ENCODE assay signal across 22 mouse cellular contexts in the genomic region with DNA sequence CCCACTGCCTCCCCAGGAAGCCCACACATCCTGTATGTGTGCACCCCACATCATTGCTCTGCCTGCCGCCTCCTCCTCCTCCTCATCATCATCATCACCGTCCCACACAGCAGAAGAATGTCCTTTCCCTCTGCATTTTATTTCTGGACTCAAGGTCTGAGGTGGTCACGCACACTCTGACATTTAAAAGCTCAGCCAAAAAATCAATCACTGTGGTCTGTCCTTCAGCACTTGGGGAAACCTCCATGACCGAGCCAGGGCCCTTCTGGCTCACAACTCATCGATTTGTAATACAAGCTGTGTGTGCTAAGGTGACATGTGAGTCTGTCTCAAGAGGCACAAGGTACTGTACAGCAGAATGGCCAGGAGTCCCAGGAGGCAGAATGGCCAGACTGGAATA. TPM values are rescaled to one million over a fixed set of nuclear protein-coding genes. Genes with fewer than 3 reads are reported as not detected.
DNase-seq lines count a peak whose midpoint lies in the region; ATAC-seq and TF ChIP-seq lines count a peak whose summit lies in the region.
"Had no signal": no experiment of that assay in that cellular context is flagged by ENCODE, and none has a peak within 500 bp of the region (broad histone marks: within the 10 kb centered on the region; RNA-seq: fewer than 3 reads in every experiment).

No protein-coding gene starts in this region.

- no peaks in the 10 kb centered on the region for H3K9me3 ChIP-seq in hindbrain, embryonic 10.5 days
- no peaks in the 10 kb centered on the region for H3K9me3 ChIP-seq in hindbrain, embryonic 14.5 days (ENCODE audit: control insufficient read depth, low read length)
- H3K9me3 ChIP-seq: embryonic facial prominence, embryonic 10.5 days; forebrain, embryonic 13.5 days; G1E; heart, embryonic 13.5 days; hindbrain, embryonic 12.5 days had no signal

- no peaks in the 10 kb centered on the region for H3K36me3 ChIP-seq in hindbrain, embryonic 10.5 days
- no peaks in the 10 kb centered on the region for H3K36me3 ChIP-seq in hindbrain, embryonic 14.5 days (replicated peaks; ENCODE audit: control insufficient read depth, insufficient read depth)
- H3K36me3 ChIP-seq in thymus, adult 2 months (ENCODE audit: control insufficient read depth, insufficient read depth, low read length) = no peaks in the 10 kb centered on the region
- H3K36me3 ChIP-seq: embryonic facial prominence, embryonic 10.5 days; G1E; heart, embryonic 13.5 days; hindbrain, embryonic 12.5 days had no signal

- no peak for TF ChIP-seq CTCF in thymus, adult 2 months (IDR thresholded peaks at IDR 0.05; ENCODE audit: borderline replicate concordance, control insufficient read depth, extremely low read depth, insufficient read depth, low read length, poor library complexity)

- H3K27ac ChIP-seq in hindbrain, embryonic 10.5 days = peak overlapping the region; percentile 42; the same call in 1 of the 2 replicates
- no peak overlapping the region for H3K27ac ChIP-seq in hindbrain, embryonic 14.5 days
- no peak overlapping the region for H3K27ac ChIP-seq in thymus, adult 2 months (ENCODE audit: control insufficient read depth, insufficient read depth, low read length)
- H3K27ac ChIP-seq: embryonic facial prominence, embryonic 10.5 days; forebrain, embryonic 13.5 days; heart, embryonic 13.5 days; hindbrain, embryonic 12.5 days; hindbrain, postnatal 0 days had no signal

- H3K9ac ChIP-seq in hindbrain, embryonic 14.5 days = no peak overlapping the region
- H3K9ac ChIP-seq: forebrain, embryonic 13.5 days; forebrain, postnatal 0 days; heart, embryonic 13.5 days; hindbrain, embryonic 12.5 days had no signal

- no peak for DNase-seq in hindbrain, embryonic 10.5 days (ENCODE audit: low spot score)
- no peak for DNase-seq in hindbrain, embryonic 14.5 days (ENCODE audit: low spot score)
- peak; percentile 21 for DNase-seq in thymus, adult 2 months
- DNase-seq in thymus, postnatal 0 days (ENCODE audit: low spot score) = no peak
- DNase-seq in adrenal gland, adult 8-10 months = peak; percentile 85
- peak; percentile 69 to 82 for DNase-seq in adrenal gland, postnatal 36 days
- no peak for DNase-seq in cerebellum, adult 11 months
- DNase-seq in spleen, postnatal 14 days (ENCODE audit: low spot score in 2 of 2) = no peak
- DNase-seq: B cell, adult 2 months; cerebellum, adult 2 months; cerebellum, postnatal 10 days; forebrain, postnatal 0 days; gastrocnemius, postnatal 36 days; heart, adult 11 months; heart, postnatal 36 days had no signal

- H3K4me1 ChIP-seq in hindbrain, embryonic 10.5 days (replicated peaks) = peaks cover 53% of the 10 kb centered on the region
- peaks cover 4% of the 10 kb centered on the region; the same call in 1 of the 2 replicates for H3K4me1 ChIP-seq in hindbrain, embryonic 14.5 days (replicated peaks; ENCODE audit: control insufficient read depth, insufficient read depth, low read length)
- peaks cover 16% of the 10 kb centered on the region for H3K4me1 ChIP-seq in thymus, adult 2 months (replicated peaks; ENCODE audit: control insufficient read depth, insufficient read depth, low read length)

- no peak for ATAC-seq in hindbrain, embryonic 14.5 days (ENCODE audit: low FRiP score)
- ATAC-seq: CD4-positive, CD25-positive, alpha-beta regulatory T cell, adult 4 months; forebrain, embryonic 13.5 days; forebrain, postnatal 0 days; hindbrain, postnatal 0 days had no signal

- no peak overlapping the region for H3K4me3 ChIP-seq in hindbrain, embryonic 10.5 days
- H3K4me3 ChIP-seq in hindbrain, embryonic 14.5 days (replicated peaks; ENCODE audit: low read length) = no peak overlapping the region
- H3K4me3 ChIP-seq in thymus, adult 2 months (ENCODE audit: control insufficient read depth, insufficient read depth, low read length) = no peak overlapping the region
- H3K4me3 ChIP-seq: embryonic facial prominence, embryonic 10.5 days; forebrain, embryonic 13.5 days; heart, embryonic 13.5 days; hindbrain, embryonic 12.5 days had no signal

- H3K4me2 ChIP-seq in hindbrain, embryonic 14.5 days (replicated peaks) = no peak overlapping the region
- H3K4me2 ChIP-seq: forebrain, embryonic 13.5 days; heart, embryonic 13.5 days; hindbrain, embryonic 12.5 days had no signal

- TF ChIP-seq POLR2A in thymus, adult 2 months (IDR thresholded peaks at IDR 0.05; ENCODE audit: control insufficient read depth, extremely low read depth, insufficient read depth, low read length, poor library complexity) = no peak

- 86% methylated on average over 5 of the region's 5 CpGs for WGBS in hindbrain, embryonic 10.5 days
- WGBS in hindbrain, embryonic 14.5 days = 80% methylated on average over 5 of the region's 5 CpGs
- 62% methylated on average over 5 of the region's 5 CpGs for WGBS in thymus, adult 2 months

- peaks cover 17% of the 10 kb centered on the region; the same call in 1 of the 2 replicates for H3K27me3 ChIP-seq in hindbrain, embryonic 10.5 days (ENCODE audit: insufficient read depth, poor library complexity, severe bottlenecking)
- H3K27me3 ChIP-seq in hindbrain, embryonic 14.5 days (ENCODE audit: control insufficient read depth, insufficient read depth, low read length) = peaks cover 7% of the 10 kb centered on the region
- no peaks in the 10 kb centered on the region for H3K27me3 ChIP-seq in thymus, adult 2 months (ENCODE audit: control insufficient read depth, insufficient read depth, low read length)
- H3K27me3 ChIP-seq: forebrain, embryonic 13.5 days; heart, embryonic 13.5 days had no signal

RNA-seq across cellular contexts. Expression of gene Ccnq, which starts 30.8 kb away (rescaled TPM):
- 36.4 and 37.9 TPM in 2 replicates for polyA plus RNA-seq in hindbrain, embryonic 10.5 days (2016; fragmentation: Nextera tagmentation; extraction: Ambion mirVana)
- polyA plus RNA-seq in hindbrain, embryonic 14.5 days (2014; fragmentation: Nextera tagmentation; extraction: Ambion mirVana) = 31.8 and 32.0 TPM in 2 replicates
- 75.6 and 78.7 TPM in 2 replicates for polyA plus RNA-seq in thymus, adult 2 months (2012; rRNA removed)
- 48.5 and 50.8 TPM in 2 replicates for polyA plus RNA-seq in thymus, postnatal 0 days (2015; fragmentation: Nextera tagmentation; extraction: Ambion mirVana)
- 10 to 100 TPM; 61.2 to 71.8 (median 64.7) TPM for total RNA-seq in adrenal gland, adult 8-10 months (2022)
- 10 to 100 TPM; 43.4 to 69.7 TPM for total RNA-seq in adrenal gland, postnatal 36 days (2021)

RNA-seq across cellular contexts. Expression of gene Lyrm9, which starts 44.1 kb away (rescaled TPM):
- polyA plus RNA-seq in hindbrain, embryonic 10.5 days (2016; fragmentation: Nextera tagmentation; extraction: Ambion mirVana) = 19.8 and 23.9 TPM in 2 replicates
- polyA plus RNA-seq in hindbrain, embryonic 14.5 days (2014; fragmentation: Nextera tagmentation; extraction: Ambion mirVana) = 32.3 and 35.7 TPM in 2 replicates
- polyA plus RNA-seq in thymus, adult 2 months (2012; rRNA removed) = 20.7 and 28.1 TPM in 2 replicates
- polyA plus RNA-seq in thymus, postnatal 0 days (2015; fragmentation: Nextera tagmentation; extraction: Ambion mirVana) = 28.4 and 31.0 TPM in 2 replicates
- 10 to 100 TPM; 40.6 to 46.6 (median 42.1) TPM for total RNA-seq in adrenal gland, adult 8-10 months (2022)
- total RNA-seq in adrenal gland, postnatal 36 days (2021) = 10 to 100 TPM; 36.7 to 55.7 TPM

Comparison
In these comparisons a context has a peak if more than half of its experiments do, and no peak if none do; other contexts are left out.
1. DNase-seq: peak in thymus, adult 2 months (single experiment), adrenal gland, adult 8-10 months (single experiment) and adrenal gland, postnatal 36 days (2 of 2); none in hindbrain, embryonic 10.5 days (single experiment), hindbrain, embryonic 14.5 days (single experiment), thymus, postnatal 0 days (single experiment), cerebellum, adult 11 months (single experiment) and spleen, postnatal 14 days (0 of 2).